Mouse (Mus musculus): Measurements from ENCODE around the gene Mrpl16. TPM values are rescaled to one million over a fixed set of nuclear protein-coding genes. Genes with fewer than 3 reads are reported as not detected.
A peak's percentile ranks its signal among the peaks of the same experiment; 100 is the strongest.

Mrpl16 gene
- total RNA-seq (2014; fragmentation: Nextera tagmentation) (76.7 and 90.4 TPM in 2 replicates), total RNA-seq (2017) (103 and 113 TPM in 2 replicates)

DNA sequence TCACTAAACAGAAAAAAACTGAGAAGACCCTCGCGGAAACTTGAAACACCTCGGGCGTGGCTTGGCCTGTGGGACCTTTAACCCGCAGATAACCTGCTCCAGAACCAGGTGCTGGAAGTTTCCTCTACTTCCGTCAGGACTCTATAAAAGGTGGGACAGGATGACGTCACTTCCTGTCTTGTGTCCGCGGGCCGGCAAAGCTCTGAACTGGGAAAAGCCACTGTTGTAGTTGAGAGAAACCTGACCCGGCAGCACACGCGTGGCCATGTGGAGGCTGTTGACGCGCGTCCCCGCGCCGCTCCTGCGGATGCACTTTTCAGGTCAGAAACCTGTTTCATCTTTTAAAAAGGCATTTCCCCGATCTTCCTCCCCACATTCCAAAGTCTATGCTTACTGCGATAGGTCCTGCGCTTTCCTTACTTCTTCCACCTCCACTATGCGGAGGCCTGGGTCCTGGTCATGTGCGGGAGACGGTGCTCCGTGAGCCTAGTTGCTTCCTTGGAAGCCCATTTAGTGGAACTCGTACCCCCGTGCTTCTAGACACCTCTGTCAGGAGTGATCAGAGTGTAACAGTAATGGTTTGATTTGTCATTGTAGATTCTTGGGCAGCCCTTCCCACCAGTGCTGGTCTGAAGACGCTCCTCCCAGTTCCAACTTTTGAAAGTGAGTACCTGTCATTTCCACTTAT lies at the start of gene Mrpl16:
Gene Mrpl16, plus strand, starts transcription at position 187 of the 688 bp plus-strand sequence.
- peak; percentile 75 for ATAC-seq (replicated peaks; ENCODE audit: poor library complexity, severe bottlenecking)

DNA sequence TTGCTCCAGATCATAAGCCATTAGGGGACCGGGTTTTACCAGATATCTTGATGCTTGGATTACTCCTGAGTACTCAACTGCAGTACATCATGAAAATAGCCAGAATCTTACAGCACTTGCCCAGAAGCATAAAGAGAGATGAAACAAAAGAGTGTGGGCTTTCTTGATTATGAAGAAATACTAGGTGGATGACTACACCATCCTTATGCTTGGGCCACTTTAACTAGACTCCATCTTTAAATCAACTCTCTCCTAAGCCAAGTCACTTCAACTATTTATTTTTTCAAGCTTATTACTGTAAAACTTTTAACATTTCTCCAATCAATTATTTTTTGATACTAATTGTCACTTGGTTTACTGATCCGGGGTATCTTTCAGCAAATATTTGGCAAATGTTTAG lies 46.3 kb upstream of the Mrpl16 start:
- ATAC-seq (replicated peaks; ENCODE audit: poor library complexity, severe bottlenecking), result no peak

DNA sequence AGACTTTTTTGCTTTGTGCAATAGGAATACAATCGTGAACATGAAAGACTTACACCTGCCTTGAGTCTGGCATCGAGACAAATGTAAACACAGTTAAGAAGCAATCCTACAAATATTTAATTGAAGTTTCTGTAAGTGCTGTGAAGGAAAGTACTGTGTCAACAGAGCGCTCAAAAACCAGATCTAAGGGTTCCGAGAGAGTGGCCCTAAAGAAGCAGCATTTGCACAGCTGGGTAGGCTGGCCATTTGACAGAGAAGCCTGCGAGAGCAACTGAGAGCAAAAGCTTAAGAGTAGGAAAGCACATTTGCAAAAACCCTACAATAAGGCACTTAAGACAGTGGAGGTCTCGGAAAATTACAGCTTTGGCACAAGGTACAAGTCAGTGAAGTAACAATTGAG lies 45.9 kb upstream of the Mrpl16 start:
- ATAC-seq (replicated peaks; ENCODE audit: poor library complexity, severe bottlenecking), result no peak

DNA sequence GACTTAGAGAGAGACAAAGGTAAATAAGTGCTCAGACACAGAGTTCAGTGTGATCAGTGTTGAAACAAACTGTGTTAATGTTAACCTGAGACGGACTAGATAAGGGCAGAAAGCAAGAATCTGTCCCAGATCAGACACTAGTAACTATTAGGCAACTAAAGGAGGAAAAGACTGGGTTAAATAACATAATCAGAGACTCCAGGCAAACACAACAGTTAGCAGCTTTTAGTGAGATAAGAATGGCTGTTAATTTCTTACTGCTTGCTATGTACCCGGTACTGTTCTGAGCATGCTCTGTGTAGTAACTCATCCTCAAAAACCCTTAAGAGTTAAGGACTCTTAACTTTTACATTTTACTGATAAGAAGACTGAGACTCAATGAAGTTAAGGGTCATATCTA lies 44.3 kb upstream of the Mrpl16 start:
- ATAC-seq (replicated peaks; ENCODE audit: poor library complexity, severe bottlenecking), result no peak

DNA sequence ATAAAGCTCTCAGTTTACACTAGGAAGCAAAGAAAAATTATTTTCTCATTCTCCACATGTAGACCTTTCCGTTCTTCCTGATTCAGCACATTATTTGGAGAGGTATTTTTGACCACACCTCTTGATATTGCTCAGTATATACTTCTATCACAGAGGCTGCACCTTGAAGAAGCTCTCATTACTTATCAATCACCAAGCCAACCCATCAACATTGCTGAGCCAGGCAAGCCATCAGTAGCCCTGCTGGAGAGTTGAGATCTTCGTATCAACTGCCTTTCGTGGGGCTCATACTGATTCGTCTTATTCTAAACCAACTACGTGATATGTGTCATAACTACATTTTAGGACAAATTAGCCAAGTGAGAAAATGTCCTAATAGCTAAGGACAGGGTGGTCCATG lies 42.9 kb upstream of the Mrpl16 start:
- no peak for ATAC-seq (replicated peaks; ENCODE audit: poor library complexity, severe bottlenecking)

DNA sequence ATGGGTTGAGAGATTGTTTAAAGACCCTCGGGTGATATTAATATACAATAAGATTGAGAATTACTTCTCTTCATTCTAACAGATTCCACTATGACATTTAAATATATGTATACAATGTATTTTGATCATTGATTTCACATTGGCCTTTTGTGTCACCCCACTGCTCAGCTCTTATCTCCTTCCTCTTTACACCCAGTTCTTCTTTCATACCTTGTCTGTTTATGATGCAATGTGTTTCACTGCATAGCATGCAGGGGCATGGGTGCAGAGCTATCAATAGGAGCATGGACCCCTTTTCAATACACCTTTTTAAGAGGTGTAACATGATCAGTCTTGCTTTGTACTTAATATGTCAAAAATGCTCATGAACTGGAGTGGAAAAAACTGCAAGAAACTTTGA lies 39.9 kb upstream of the Mrpl16 start:
- peak; percentile 87 for ATAC-seq (replicated peaks; ENCODE audit: poor library complexity, severe bottlenecking)

DNA sequence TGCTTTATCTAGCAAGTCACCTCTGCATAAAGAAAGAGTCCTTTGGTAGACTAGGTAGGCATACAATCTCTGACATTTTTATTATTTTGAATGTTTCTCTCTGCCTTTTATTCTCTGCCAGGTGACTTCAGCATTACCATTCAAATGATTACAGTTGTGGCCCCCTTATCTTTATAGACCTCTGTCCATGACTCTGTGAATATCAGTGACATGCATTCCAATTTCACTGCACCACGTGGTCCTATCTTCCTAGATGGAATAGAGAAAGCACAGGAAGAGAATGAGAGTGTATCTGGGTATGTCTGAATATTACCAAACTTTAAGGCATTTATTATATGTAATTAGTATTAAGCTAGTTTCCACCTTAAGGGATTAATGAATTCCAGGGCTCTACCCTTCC lies 33.7 kb upstream of the Mrpl16 start:
- ATAC-seq (replicated peaks; ENCODE audit: poor library complexity, severe bottlenecking), result no peak

DNA sequence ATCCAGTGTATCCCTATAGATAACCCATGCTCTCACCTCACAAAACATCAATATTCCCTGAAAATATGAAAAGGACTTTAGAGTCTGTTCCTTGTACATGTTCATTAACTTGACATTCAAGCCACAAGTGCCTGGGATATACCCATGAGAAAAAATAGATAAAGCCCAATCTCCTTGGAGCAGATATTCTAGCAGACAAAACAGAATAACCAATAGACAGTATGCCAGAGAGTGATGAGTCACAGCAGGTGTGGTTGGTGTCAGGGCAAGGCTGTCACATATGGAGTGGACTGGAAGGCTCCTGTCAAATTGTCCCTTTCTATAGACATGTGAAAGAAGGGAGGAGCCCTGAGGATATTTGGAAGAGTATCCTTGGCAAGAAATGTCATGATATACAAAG lies 24.5 kb upstream of the Mrpl16 start:
- no peak for ATAC-seq (replicated peaks; ENCODE audit: poor library complexity, severe bottlenecking)

DNA sequence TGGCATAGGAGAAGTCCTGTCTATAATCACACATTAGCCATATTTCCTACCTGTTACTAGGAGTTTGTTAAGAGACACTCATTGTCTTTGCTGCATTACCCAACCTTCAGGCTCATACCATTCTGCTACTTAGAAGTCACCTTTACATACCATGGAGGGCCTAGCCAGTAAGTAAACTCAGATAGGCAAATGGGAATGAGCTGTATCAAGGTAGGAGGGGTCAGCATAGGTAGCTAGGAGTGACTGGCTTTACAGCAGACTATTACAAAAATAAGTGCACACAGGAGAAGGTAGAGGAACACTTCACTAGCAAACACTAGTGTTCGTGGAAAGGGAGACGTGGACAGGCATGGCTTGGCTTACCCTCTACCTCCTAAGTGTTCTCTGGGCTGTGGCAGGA lies 22.9 kb upstream of the Mrpl16 start, which contains the start of gene Gif:
Gene Gif, plus strand, starts transcription at position 257 of the 400 bp plus-strand sequence.
- no peak for ATAC-seq (replicated peaks; ENCODE audit: poor library complexity, severe bottlenecking)

DNA sequence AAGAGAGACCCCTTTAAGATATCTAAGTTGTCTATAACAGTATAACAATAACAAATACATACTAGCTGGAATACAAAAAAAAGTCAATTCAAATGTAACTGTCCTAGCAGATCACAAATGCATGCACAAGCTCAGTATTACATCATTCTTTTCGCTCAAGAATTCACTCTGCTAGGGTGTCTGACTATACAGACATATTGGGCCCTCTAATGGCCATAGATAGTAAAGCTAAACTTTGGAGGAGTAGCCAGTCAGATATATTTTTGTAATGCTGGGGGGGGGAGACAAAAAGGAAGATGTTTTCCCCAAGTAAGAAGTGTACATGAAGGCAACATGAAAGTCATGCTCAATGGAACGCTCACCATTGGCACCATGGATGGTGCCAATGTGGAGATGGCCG lies 5.1 kb upstream of the Mrpl16 start:
- peak; percentile 40; the same call in 1 of the 2 replicates for ATAC-seq (replicated peaks; ENCODE audit: poor library complexity, severe bottlenecking)

DNA sequence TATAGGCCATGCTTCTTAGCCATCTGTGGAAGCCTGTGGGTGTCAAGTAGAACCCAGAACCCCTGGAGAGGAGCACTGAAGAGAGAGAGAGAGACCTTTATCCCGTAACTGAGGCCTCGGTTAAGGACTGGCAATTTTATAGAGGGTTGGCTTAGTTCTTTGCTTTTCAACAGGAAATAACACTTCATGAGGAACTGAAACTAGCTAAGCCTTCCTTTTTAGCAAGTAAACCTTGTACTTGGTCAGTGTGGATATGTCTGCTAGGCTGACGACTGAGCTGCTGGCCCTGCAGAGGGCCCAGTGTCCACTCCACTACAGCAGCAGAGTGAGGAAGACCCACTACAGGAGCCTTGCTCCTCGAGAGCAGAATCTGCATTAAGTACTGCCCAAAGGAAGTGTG lies 3.8 kb upstream of the Mrpl16 start:
- ATAC-seq (replicated peaks; ENCODE audit: poor library complexity, severe bottlenecking), result peak; percentile 63

DNA sequence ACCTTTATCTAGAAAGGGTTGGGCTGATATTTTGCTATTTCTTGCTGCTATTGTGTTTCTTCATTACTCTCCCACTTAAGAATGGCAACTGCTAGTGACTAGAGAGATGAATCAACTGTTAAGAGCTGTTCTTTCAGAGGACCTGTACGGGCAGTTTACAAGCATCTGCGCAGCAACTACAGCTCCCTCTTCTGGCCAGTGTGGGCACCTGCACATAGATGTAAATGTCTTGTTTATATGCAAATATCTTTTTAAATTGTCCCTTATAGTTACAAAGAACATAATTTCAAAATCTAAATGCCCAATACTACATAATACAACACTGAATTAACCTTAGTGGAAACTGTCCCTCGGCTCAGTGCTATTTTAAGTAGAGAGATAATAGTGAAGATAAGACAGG lies 2.0 kb upstream of the Mrpl16 start:
- ATAC-seq (replicated peaks; ENCODE audit: poor library complexity, severe bottlenecking), result no peak

DNA sequence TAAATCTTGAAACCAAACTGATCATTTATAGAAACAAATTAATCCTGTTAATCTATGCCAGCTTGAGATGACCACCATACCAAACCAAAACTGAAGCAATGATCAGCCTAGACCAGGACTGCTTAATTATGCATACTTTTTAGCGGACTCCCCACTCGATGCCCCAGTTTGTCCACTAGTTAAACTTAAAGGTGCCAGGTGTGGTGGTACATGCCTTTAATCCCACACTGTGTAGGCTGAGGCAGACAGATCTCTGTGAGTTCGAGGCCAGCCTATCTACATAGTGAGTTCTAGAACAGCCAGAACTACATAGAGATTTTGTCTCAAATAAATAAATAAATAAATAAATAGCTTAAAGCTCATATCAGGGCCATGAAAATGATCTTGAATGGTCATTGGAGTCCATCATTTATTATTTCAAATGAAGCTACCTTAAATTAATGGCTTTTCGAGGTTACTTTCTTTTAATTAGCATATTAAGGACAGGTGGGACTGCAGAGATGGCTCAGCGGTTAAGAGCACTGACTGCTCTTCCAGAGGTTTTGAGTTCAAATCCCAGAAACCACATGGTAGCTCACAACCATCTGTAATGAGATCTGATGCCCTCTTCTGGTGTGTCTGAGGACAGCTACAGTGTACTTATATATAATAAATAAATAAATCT lies 802 bp upstream of the Mrpl16 start:
- no peak for ATAC-seq (replicated peaks; ENCODE audit: poor library complexity, severe bottlenecking)

DNA sequence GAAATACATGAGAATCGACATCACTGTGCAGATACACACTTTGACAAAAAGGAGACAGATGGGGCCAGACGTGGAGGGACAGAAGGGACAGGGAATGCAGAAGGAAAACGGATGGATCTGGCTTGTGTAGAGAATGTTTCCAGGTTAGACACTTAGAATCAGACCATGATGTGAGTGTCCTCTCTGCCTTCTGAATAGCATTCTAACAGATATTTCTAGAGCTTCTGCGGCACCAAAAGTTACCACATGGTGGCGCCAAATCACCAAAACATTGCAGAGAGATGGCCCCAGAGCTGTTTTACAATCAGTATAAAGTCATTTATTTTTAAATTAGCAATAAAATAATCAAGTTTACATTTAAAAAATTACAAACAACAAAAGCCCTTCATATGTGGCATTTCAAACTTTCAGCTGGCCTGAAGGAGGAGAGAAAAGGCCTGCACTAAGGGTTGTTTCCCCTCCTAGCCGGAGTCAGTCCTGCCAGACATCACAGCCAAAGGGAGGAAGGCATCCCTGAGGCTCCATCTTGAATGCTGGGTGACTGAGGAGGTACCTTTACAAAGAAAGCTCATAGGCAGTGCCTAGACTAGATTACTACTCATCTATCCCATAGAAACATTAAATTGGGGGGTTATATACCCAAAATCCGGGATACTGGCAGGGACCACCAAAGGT lies 7.1 kb downstream of the Mrpl16 start:
- ATAC-seq (replicated peaks; ENCODE audit: poor library complexity, severe bottlenecking), result peak; percentile 44; the same call in 1 of the 2 replicates

DNA sequence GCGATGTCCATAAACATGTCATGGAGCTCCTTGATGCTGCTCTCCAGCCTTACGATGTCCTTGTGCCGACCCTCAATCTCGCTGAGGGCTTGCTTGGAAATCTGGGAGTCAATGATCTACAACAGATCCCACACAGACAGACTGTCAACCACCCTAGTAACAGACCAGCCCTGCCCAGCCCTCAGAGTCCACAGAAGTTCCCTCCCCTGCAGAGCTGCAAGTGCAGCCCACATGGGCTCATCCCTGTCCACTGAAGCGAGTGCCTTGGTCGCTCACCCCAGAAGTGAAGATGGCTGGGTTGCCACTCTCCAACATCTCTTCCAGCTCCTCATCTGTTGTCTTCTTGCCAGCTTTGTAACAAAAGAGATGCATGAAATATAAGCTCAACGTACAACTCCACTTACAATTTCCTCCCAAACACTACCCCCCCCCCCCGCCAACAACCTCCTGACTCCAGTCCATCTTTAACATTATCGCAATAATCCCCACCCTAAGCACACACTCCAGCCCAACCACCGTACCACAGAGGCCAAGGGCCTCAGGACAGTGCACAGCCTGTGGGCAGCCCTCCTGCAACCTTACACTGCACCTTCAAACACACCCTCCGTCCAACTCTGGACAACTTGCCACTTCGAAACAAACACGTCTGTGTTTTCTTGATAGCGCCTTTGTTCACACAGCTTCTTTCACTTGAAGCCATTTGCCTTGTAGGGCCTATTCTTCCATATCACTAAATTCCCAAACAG lies 15.4 kb downstream of the Mrpl16 start:
- no peak for ATAC-seq (replicated peaks; ENCODE audit: poor library complexity, severe bottlenecking)

DNA sequence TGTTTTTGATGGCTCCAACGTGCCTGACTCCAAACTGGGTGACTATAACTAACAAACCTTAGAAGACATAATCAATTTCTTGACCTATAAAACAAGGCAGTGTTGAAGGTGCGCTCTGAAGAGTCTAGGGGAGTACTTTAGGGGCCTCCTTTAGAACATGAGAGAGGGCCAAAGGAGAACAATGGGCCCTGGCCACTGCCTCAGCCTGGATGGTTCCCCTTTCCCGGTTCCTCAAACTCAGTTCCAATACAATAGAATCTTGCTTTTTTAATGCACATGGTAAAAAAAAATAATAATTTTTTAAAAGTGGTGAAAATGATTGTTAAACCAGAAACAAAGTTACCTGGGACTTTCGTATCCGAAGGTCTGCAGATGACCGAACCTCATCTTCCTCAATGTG lies 17.6 kb downstream of the Mrpl16 start:
- ATAC-seq (replicated peaks; ENCODE audit: poor library complexity, severe bottlenecking), result peak; percentile 50

DNA sequence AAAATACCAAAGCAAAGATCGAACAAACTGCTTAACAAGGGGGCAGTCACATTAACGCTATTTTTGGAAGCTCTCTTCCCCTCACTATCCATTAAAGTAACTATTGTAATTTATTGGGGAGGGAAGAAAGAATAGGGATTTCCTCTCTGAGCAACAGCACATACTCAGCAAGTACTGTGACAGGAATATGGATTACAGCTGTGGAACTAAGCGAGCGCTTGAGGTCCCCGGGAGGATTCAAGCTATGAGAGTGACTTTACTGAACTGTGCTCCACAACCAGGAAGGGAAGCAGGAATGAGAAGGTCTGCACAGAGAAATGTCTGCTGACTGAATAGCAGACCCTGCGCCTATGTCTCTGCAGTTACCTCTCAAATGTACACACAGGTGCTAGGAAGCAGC lies 18.7 kb downstream of the Mrpl16 start:
- no peak for ATAC-seq (replicated peaks; ENCODE audit: poor library complexity, severe bottlenecking)

DNA sequence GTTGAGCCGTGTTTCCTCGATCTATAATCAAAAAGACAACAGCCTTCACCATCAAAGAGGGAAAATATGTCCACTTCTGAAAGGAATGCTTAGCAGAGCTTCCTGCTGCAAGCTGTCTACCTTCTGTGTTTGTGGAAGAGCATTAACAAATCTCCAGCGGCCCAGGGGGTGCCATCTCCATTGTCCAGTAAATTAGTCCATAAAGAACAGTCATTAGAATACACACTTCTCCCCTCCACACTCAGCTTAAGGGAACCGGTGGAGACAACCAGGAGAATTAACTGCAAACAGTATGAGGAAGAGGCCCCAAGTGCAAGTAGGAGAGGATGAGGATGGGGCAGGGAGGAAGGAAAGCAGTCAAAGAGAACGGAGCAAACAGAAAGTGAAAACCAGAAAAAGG lies 21.6 kb downstream of the Mrpl16 start:
- ATAC-seq (replicated peaks; ENCODE audit: poor library complexity, severe bottlenecking), result no peak

DNA sequence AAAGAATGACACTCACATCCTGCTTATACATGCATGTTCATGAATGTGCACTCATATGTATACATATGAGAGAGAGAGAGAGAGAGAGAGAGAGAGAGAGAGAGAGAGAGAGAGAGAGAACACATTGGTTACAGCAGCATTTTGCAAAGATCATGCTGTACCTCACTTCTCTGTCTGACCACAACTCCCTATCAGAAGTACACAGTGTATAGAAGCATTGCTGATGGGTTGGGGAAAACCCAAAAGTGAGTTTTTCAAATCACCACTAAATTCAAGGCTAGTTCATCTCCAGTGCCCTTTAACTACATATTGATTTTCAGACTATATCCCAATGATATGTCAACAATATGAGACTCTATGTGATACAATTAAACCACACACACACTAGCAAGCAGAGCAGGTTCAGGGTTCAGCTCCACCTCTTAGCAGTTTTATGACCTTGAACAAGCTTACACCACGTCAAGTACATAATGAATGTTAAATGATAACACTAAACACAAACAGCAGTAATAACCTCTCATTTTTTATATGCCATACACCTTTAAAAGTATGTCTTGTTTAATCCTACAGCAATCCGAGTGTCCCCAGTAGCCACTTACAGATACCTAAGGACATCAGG lies 23.7 kb downstream of the Mrpl16 start:
- ATAC-seq (replicated peaks; ENCODE audit: poor library complexity, severe bottlenecking), result no peak

DNA sequence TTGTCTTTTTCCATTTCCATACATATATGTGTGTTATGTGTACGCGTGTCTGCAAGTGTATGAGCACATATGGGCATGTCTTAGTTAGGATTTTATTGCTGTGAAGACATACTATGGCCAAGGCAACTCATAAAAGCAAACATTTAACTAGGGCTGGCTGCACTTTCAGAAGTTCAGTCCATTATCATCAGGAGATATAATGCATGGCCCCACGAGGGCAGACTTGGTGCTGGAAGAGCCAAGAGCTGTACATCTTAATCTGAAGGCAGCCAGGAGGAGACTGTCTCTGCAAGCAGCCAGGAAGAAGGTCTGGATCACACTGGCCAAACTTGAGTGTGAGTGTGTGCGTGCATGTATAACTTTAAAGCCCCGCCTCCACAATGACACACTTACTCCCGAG lies 24.3 kb downstream of the Mrpl16 start:
- ATAC-seq (replicated peaks; ENCODE audit: poor library complexity, severe bottlenecking), result no peak

Data from granulocyte monocyte progenitor cell, adult 5-6 weeks (primary cell).